Mouse (Mus musculus): ENCODE data around the gene Arhgap11a. TPM values are rescaled to one million over a fixed set of nuclear protein-coding genes. Genes with fewer than 3 reads are reported as not detected.
A peak's percentile ranks its signal among the peaks of the same experiment; 100 is the strongest.

Arhgap11a gene
- polyA plus RNA-seq, 1 experiment from 2014 or later = 46.8 TPM

DNA sequence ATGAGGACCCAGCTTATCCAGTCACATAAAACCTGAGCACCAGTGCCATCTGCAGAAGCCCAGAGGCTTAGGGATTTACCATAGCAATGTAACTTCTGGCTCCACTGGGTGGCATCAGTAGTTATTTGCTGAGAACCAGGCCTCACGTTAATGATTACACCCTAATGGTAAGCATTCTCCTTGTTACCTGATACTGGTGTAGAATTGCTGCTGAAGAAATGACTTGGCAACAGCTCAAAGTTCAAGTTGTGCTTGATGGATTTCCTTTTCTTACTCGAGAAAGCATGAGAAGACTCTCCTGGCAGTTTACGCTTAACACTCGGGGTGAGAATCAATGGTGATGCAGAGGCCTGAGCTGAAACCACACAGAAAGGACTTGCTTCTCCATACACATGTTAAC lies 9.0 kb downstream of the Arhgap11a start:
- Histone ChIP-seq H3K4me1 (no peaks in the 10 kb centered on the region), H3K9ac (no peak overlapping the region), H3K9me3 (replicated peaks) (no peaks in the 10 kb centered on the region), H3K4me2 (no peak overlapping the region), H3K4me3 (no peak overlapping the region), H3K27me3 (no peaks in the 10 kb centered on the region), H3K27ac (no peak overlapping the region), H3K36me3 (ENCODE audit: poor library complexity, severe bottlenecking) (peaks cover 48% of the 10 kb centered on the region)
- WGBS = 78% methylated on average over 4 of the region's 4 CpGs
- ATAC-seq = no peak

DNA sequence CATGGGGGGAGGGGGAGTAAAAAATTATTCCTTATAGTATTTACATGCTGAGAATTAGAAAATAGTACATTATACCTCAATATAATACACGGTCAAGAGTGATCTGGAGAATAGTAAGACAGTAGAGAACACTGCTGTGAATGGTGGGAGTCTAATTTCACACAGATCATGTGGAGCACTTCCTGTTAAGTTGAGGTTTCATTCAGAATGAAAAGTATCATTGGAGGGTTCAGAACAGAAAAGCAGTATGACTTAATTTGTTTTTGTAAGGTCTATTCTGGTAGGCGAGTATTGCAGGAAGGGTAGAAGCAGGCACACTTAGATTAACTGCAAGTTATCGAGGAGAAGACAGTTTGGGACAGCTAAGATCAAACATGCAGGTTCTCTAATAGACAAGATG lies 13.2 kb downstream of the Arhgap11a start:
- no peak overlapping the region for H3K9ac ChIP-seq
- no peaks in the 10 kb centered on the region for H3K4me1 ChIP-seq
- no peaks in the 10 kb centered on the region for H3K9me3 ChIP-seq (replicated peaks)
- ATAC-seq = no peak
- no peak overlapping the region for H3K27ac ChIP-seq
- H3K36me3 ChIP-seq (ENCODE audit: poor library complexity, severe bottlenecking) = peaks cover 58% of the 10 kb centered on the region
- H3K27me3 ChIP-seq = no peaks in the 10 kb centered on the region
- 93% methylated on average over 3 of the region's 3 CpGs for WGBS
- H3K4me2 ChIP-seq = no peak overlapping the region
- no peak overlapping the region for H3K4me3 ChIP-seq

DNA sequence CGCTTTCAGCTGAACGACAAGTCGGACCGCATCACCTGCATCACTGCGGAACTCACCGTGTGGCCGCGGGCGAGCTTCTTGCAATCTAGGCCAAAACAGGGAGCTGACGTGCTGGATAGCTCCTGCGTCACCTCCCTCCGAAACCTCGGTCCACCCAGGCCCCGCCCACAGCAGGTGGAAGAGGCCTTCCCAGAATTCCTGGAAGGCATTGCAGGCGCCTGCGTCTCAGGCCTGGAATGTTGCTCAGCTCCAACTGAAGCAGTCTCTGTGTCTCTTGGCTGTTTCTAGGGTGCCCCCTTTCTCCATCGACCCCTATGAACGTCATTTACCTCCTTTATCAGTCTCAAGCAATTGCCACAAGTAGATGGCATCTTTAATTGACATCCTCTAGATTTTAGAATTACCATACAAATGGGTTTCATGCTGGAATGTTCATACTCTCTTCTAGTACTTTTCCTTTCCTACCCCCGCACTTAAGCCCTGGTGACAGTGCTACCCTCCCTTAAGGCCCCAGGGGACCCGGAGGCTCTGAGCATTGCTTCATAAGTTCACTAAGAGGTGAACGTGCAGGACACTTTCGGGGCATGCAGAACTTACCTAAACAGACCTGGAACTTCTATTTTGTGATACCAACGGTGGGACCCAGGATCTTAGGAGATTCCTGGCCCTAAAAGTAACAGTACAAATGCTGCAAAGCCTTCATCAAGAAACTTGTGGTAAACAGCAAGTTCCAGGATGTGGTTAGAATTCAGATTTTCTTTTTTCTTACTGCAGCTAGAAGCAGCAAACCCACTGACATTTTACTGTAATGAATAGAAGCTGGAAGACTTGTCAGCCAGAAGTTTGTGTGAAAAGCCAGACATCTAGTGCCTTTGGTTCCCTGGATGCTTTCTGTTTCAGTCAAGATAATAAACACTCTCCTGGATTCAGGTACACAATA lies 19.2 kb downstream of the Arhgap11a start, which contains the start of gene Scg5:
TSS of gene Scg5 (minus strand) at position 179 of the 940 bp plus-strand sequence.
- peak; percentile 96 for ATAC-seq
- WGBS = 9% methylated on average over 23 of the region's 23 CpGs
- peak within 1 kb of the TSS; percentile 96 for H3K27ac ChIP-seq

DNA sequence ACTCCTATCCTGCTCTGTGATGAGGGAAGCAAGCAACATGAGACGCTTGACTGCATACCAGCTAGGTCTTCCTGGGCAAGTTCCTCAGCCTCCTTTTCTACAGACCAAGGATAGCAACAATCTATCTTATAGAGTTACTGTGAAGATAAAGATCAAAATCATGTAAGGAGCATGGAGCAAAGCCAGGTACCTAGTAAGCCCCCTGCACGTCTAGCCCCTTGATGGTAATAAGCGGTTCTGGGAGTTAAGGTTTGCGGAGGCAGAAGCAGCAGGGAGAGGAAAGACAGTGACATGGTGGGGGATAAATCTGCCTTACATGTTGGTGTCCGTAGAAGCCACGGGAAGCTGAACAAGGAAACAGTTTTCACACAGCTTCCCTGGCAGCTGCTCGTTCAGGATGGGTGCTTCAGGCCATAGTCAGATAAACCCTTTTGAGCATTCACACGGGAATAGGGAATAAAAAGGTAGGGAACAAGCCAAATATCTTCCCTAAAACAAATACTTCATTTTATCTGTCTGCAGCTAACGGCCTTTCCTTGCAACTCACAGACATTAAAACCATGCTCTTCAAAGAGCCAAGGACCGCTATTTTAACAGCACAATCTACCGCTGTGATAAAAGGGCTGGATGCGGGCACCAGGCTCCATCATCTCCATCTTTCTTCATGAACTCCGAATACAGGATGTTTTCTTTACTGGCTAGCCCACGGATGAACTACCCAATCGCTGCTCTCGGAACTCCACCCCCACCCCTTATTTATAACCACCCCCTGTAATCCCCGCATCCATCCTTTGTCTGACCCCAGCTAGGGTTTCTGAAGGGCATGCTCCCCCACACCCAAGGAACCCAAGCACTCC lies 20.1 kb downstream of the Arhgap11a start:
- peak overlapping the region; percentile 63 for H3K4me2 ChIP-seq
- WGBS = 6% methylated on average over 17 of the region's 17 CpGs
- H3K9ac ChIP-seq = peak overlapping the region; percentile 76
- peak overlapping the region; percentile 60 for H3K4me3 ChIP-seq
- H3K9me3 ChIP-seq (replicated peaks) = no peaks in the 10 kb centered on the region
- no peaks in the 10 kb centered on the region for H3K27me3 ChIP-seq
- H3K4me1 ChIP-seq = peaks cover 44% of the 10 kb centered on the region
- peak; percentile 94 for ATAC-seq
- peak overlapping the region; percentile 96 for H3K27ac ChIP-seq
- peaks cover 26% of the 10 kb centered on the region for H3K36me3 ChIP-seq (ENCODE audit: poor library complexity, severe bottlenecking)

More for the DNA sequence above, 19.2 kb downstream of the Arhgap11a start, which contains the start of gene Scg5:
- peak within 1 kb of the TSS; percentile 60 for H3K4me3 ChIP-seq
- peaks cover 34% of the 10 kb centered on the region for H3K36me3 ChIP-seq (ENCODE audit: poor library complexity, severe bottlenecking)
- no peaks in the 10 kb centered on the region for H3K27me3 ChIP-seq
- H3K4me2 ChIP-seq = peak within 1 kb of the TSS; percentile 63
- H3K9ac ChIP-seq = peak within 1 kb of the TSS; percentile 76
- H3K4me1 ChIP-seq = peaks cover 44% of the 10 kb centered on the region
- no peaks in the 10 kb centered on the region for H3K9me3 ChIP-seq (replicated peaks)

DNA sequence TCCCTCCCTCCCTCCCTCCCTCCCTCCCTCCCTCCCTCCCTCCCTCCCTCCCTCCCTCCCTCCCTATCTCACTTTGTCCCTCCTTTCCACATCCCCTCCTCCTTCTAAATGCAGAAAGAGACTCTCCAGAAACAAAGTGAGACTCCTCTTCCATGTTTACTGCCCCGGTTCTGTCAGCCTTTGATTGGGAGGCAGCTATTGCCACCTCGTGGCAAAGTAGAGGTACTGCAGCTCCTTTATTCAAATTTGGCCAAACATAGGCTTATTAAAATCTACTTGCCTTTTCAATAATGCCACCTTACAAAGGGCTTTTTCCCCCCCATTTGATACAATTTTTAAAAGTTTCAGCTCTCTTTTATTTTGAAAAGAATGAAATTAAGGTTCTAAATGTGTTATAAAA lies 24.6 kb downstream of the Arhgap11a start:
- Histone ChIP-seq H3K4me1 (peaks cover 37% of the 10 kb centered on the region), H3K9me3 (replicated peaks) (no peaks in the 10 kb centered on the region), H3K9ac (no peak overlapping the region), H3K36me3 (ENCODE audit: poor library complexity, severe bottlenecking) (peaks cover 42% of the 10 kb centered on the region), H3K4me2 (no peak overlapping the region), H3K4me3 (no peak overlapping the region), H3K27ac (no peak overlapping the region), H3K27me3 (no peaks in the 10 kb centered on the region)
- no peak for ATAC-seq
- WGBS = 1% methylated on average over 2 of the region's 2 CpGs

DNA sequence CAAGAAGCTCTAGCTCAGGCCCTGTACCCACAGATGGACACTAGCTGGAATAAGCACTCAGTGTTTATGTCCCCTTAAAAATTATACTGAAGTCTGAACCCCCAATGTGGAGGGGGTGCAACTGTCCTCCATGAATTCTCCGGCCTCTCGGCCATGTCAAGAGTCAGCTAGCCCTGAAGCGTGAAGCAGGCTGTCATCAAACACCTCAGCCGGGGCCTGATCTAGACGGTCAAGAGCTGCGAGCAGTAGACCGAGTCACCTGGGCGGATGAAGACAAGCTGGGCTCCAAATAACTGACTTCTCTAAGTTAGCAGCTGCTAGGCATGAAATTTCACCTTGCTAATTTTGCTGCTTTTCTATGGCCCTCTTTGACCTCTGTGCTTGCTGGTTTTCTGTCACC lies 26.1 kb downstream of the Arhgap11a start:
- no peak overlapping the region for H3K9ac ChIP-seq
- no peaks in the 10 kb centered on the region for H3K9me3 ChIP-seq (replicated peaks)
- no peak overlapping the region for H3K4me3 ChIP-seq
- no peak overlapping the region for H3K27ac ChIP-seq
- H3K4me2 ChIP-seq = no peak overlapping the region
- H3K27me3 ChIP-seq = no peaks in the 10 kb centered on the region
- H3K36me3 ChIP-seq (ENCODE audit: poor library complexity, severe bottlenecking) = peaks cover 49% of the 10 kb centered on the region
- 98% methylated on average over 8 of the region's 8 CpGs for WGBS
- no peak for ATAC-seq
- peaks cover 42% of the 10 kb centered on the region for H3K4me1 ChIP-seq

DNA sequence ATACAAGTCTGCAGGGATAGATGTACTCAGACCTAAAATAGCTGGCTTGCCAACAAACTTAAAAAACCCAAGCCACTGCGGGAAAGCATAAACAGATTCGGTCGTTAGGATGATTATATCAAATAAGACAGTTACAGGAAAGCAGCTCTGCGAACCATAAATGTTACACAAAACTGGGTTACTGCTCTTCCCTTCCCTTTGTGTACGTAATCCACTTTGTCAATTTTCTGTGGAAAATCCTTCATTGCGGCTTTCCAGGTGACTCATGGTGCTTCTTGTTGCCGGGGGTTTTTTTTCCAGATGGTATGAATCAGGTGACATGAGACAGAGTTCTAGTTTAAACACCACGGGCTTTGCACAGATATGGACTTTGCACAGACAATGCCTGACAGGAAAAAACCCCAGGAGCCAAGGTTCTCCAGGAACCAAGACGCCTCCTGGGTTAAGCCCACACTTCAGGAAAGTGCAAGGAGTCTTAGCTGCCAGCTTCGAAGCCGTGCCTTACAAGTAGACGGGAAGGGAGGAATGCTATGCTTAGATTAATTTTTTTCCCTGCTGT lies 27.2 kb downstream of the Arhgap11a start:
- Histone ChIP-seq H3K9ac (no peak overlapping the region), H3K36me3 (ENCODE audit: poor library complexity, severe bottlenecking) (peaks cover 54% of the 10 kb centered on the region), H3K4me3 (no peak overlapping the region), H3K4me2 (no peak overlapping the region), H3K4me1 (peaks cover 33% of the 10 kb centered on the region), H3K27ac (no peak overlapping the region), H3K27me3 (no peaks in the 10 kb centered on the region), H3K9me3 (replicated peaks) (no peaks in the 10 kb centered on the region)
- 86% methylated on average over 12 of the region's 12 CpGs for WGBS
- no peak for ATAC-seq

DNA sequence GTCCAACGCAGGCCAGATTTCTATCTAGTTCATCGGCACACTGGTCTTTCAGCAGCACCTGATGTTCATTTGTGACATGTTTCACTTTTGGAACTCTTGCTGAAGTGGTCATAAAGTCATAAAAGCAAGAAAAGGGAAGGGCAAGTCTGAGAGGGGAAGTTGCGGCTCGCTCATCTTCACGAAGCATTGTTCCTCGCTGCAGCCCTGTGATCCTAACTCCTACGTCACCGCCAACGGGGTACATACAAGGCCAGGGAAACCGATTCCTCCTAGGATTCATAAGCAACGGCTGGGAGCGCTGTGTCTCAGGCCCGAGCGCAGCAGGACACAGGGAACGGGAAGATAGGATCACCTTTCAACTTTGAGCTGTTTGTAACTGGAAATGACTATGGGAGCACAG lies 28.3 kb downstream of the Arhgap11a start:
- no peak for ATAC-seq
- no peak overlapping the region for H3K4me3 ChIP-seq
- no peak overlapping the region for H3K27ac ChIP-seq
- WGBS = 93% methylated on average over 15 of the region's 15 CpGs
- no peak overlapping the region for H3K9ac ChIP-seq
- H3K4me1 ChIP-seq = peaks cover 22% of the 10 kb centered on the region
- H3K36me3 ChIP-seq (ENCODE audit: poor library complexity, severe bottlenecking) = peaks cover 47% of the 10 kb centered on the region
- no peaks in the 10 kb centered on the region for H3K27me3 ChIP-seq
- H3K4me2 ChIP-seq = no peak overlapping the region
- H3K9me3 ChIP-seq (replicated peaks) = no peaks in the 10 kb centered on the region

DNA sequence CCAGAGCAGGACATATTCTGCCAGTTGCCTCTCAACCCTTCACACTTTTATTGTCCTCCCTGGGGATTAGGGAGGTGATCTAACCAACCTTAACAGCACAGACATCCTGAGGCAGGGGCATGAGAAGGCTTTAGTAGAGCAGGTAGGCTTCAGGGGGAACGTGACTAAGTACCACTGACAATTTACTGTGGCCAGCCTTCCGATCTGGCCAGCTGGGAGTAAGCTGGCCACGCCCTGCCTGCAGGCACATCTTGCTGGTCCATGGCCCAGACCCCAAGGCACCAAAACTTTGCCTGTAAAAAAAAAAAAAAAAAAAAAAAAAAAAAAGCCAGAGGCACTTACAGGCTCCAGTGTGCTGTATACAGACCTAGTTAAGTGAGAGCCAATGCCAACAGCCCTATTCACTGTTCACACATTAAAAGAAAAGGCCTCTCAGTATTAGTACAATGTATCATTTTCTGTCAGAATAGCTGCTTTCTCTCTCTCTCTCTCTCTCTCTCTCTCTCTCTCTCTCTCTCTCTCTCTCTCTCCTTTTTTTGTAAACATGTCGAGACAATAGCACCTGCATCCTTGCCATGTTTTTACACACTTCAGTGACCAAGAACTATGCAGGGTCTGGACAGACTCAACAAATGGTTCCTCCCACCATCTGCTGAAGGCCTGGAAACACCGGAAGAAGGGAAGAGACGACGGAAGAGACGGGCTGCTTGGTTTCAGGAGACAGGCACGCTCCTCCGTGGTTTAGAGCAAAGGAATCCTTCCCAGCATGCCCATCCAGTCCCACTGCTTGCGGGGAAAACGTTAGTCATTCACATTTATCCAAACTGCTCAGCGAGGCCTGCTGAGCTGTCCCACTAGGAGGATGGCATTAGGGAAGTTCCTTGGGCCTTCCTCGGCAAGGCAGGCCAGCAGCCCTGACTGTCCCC lies 30.5 kb downstream of the Arhgap11a start:
- peak; percentile 74 for ATAC-seq
- peaks cover 15% of the 10 kb centered on the region for H3K4me1 ChIP-seq
- H3K36me3 ChIP-seq (ENCODE audit: poor library complexity, severe bottlenecking) = peaks cover 39% of the 10 kb centered on the region
- H3K9me3 ChIP-seq (replicated peaks) = no peaks in the 10 kb centered on the region
- H3K4me3 ChIP-seq = no peak overlapping the region
- no peak overlapping the region for H3K9ac ChIP-seq
- whole genome bisulfite sequencing = 55% methylated on average over 14 of the region's 14 CpGs
- no peak overlapping the region for H3K4me2 ChIP-seq
- H3K27ac ChIP-seq = peak overlapping the region; percentile 63
- H3K27me3 ChIP-seq = no peaks in the 10 kb centered on the region

DNA sequence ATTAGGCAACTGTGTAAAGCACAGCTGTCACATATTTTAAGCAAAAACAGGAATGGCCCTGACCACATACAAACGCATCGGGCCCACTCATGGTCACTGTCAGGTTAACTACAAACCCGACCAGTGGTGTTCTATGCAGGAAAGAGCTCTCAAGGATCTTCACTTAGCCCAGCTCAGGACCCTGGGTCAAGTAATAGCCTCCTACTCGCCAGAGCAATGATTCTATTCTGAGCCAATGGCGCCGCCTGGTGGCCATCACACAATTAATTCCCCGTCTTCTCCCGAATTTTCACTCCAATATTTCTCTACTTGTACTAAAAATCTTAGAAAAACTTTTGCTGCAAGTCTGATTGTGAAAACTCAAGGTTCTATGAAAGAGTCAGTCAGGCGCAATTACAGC lies 40.8 kb downstream of the Arhgap11a start:
- no peak overlapping the region for H3K4me2 ChIP-seq
- H3K9ac ChIP-seq = no peak overlapping the region
- no peak overlapping the region for H3K27ac ChIP-seq
- H3K27me3 ChIP-seq = no peaks in the 10 kb centered on the region
- H3K36me3 ChIP-seq (ENCODE audit: poor library complexity, severe bottlenecking) = peaks cover 10% of the 10 kb centered on the region; the same call in 1 of the 2 replicates
- 0 out of 2 replicates have a peak, but pooled peaks have one; percentile 61 for ATAC-seq
- H3K9me3 ChIP-seq (replicated peaks) = no peaks in the 10 kb centered on the region
- H3K4me1 ChIP-seq = no peaks in the 10 kb centered on the region
- no peak overlapping the region for H3K4me3 ChIP-seq
- WGBS = 26% methylated on average over 9 of the region's 9 CpGs
